Mouse (Mus musculus) cerebellum, postnatal 10 days (tissue): Measurements from ENCODE around the gene Ccnb3.
"Not testable (repeated sequence)": the region's sequence is repeated elsewhere in the genome, so short reads cannot be mapped to it uniquely, and the experiment has no call there.

Experiments
- DNase-seq, 2 experiments: peaks; one replicate each; pipeline ENCODE4 v3.0.0; 2021; ENCODE audit warnings: mixed read lengths in 2 of 2

Gene Ccnb3

GRCm38 (mm10) chrX:7041519-7041918, at the start of gene Ccnb3:
Gene Ccnb3 (minus strand): TSS chrX:7041619.
- DNase-seq = no peak

DNA sequence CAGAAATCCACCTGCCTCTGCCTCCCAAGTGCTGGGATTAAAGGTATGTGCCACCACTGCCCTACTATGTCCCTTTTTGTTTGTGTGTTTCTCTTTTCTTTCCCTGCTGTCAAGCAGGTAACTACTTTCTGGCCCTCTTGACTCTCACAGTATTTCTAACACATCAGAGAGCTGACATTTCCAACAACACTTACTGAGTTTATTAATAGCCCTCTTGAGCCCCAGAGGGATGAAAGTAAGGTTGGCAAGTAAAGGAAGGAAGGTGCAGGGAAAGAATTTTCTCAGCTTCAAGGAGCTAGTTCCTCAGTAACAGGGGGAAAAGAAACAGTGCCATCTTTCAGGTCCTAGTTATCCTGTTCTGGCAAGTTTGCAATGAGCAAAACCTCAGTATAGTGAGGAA, 48.9 kb upstream of the Ccnb3 start:
- DNase-seq = no peak

- DNase-seq = no peak
Measured at GRCm38 (mm10) chrX:7085878-7086277, 44.5 kb upstream of the Ccnb3 start.

GRCm38 (mm10) chrX:7079820-7080429, 38.5 kb upstream of the Ccnb3 start:
- DNase-seq = no peak

DNA sequence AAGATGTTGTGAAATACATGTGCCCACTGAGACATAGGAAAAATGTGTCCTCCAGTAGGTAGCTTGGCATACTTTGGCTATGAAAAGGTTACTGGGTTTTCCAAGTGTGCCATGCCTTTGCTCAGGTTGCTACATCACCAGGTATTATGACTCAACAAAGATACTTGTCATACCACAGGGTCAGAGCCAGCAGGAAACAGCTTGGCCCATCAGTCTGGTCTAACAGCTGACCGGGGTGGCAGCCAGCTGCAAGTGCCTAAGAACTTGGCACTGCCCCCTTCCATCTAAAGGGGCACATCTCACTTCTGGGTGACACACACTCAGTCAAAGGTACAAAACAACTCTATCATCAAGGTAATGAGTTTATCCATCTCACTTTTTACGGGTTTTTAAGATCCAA, 26.6 kb upstream of the Ccnb3 start:
- no peak for DNase-seq

- no peak for DNase-seq
Measured at GRCm38 (mm10) chrX:7067219-7067618, 25.8 kb upstream of the Ccnb3 start, which contains the start of gene Akap4. Gene Akap4 (plus strand): TSS chrX:7067519.

DNA sequence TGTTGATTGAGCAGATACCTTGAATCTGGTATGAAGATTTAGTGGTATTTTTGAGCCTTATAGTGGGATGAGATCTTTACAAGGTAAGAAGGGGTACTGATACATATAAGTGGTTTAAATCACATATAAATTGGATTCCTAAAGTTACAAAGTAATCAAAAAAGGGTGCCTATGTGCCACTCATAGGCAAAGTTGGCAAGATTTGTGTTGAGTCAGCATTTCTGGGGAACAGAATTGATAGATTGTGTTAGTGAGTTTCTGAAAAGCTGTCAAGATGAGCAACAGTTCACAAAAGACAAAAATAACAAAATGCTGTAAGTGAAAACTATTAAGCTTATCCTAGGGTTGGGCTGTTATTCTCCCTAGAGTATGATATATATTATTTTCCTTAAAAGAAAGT, 22.7 kb upstream of the Ccnb3 start:
- no peak for DNase-seq

- DNase-seq = no peak
Measured at GRCm38 (mm10) chrX:7057634-7058033, 16.2 kb upstream of the Ccnb3 start.

GRCm38 (mm10) chrX:7057056-7057455, 15.6 kb upstream of the Ccnb3 start:
- DNase-seq = no peak

DNA sequence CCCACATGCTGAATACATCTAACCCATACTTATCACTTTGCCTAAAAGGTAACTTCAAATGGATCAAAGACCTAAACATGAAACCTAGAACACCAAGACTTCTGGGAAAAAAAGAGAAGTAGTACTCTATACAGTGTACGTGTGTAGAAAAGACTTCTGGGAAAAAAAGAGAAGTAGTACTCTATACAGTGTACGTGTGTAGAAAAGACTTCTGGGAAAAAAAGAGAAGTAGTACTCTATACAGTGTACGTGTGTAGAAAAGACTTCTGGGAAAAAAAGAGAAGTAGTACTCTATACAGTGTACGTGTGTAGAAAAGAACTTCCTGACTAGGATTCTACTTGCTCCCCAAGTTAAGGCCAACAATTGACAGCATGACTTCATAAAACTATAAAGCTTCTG, 57.5 kb downstream of the Ccnb3 start:
- DNase-seq = not testable (repeated sequence)

- peak; percentile 0 to 1 for DNase-seq
Measured at GRCm38 (mm10) chrX:6971956-6972355, 69.5 kb downstream of the Ccnb3 start.

DNA sequence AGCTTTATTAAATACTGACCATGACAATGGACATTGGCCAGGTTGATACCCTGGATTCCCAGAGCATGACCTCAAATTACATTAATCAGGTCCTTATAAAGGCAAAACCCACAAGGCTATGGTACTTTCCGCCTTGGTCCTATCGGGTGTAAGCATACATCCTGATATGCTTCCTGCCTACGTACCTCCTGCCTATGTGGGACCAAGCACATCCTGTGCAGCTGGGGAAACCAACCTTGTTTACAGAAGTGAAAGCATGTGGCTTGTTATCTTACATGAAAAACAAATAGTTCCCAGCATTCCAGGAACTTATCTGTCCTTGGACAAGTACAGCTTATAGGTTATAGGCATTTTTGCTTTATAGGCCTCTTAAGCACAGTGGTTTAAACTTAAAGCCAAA, 72.8 kb downstream of the Ccnb3 start:
- no peak for DNase-seq
